Mouse (Mus musculus): Measurements from ENCODE around the gene Sec11a.
"Not testable (repeated sequence)": the region's sequence is repeated elsewhere in the genome, so short reads cannot be mapped to it uniquely, and the experiment has no call there.

Sec11a gene

GRCm38 (mm10) chr7:80947445-80948350 is at the start of gene Sec11a:
Gene Sec11a, minus strand, starts transcription at chr7:80947780.
- DNase-seq = peak; percentile 94

GRCm38 (mm10) chr7:80995266-80996146 is 47.9 kb upstream of the Sec11a start:
- DNase-seq = no peak

- no peak for DNase-seq
These were observed 47.1 kb upstream of the Sec11a start for GRCm38 (mm10) chr7:80994663-80995005.

GRCm38 (mm10) chr7:80993834-80994662 is 46.5 kb upstream of the Sec11a start:
- peak; percentile 73 for DNase-seq

- peak; percentile 83 for DNase-seq
These were observed 45.6 kb upstream of the Sec11a start, which contains the start of gene Zfp592 for GRCm38 (mm10) chr7:80992980-80993833. Gene Zfp592, plus strand, starts transcription at chr7:80993681.

GRCm38 (mm10) chr7:80992631-80992979 is 45.0 kb upstream of the Sec11a start:
- no peak for DNase-seq

GRCm38 (mm10) chr7:80992063-80992462 is 44.5 kb upstream of the Sec11a start:
- no peak for DNase-seq

GRCm38 (mm10) chr7:80991589-80991988 is 44.0 kb upstream of the Sec11a start:
- DNase-seq = no peak

- no peak for DNase-seq
These were observed 42.7 kb upstream of the Sec11a start for GRCm38 (mm10) chr7:80990276-80990675.

GRCm38 (mm10) chr7:80987805-80988625 is 40.4 kb upstream of the Sec11a start:
- no peak for DNase-seq

- DNase-seq = no peak
These were observed 39.0 kb upstream of the Sec11a start for GRCm38 (mm10) chr7:80986458-80987187.

- DNase-seq = no peak
These were observed 33.0 kb upstream of the Sec11a start for GRCm38 (mm10) chr7:80980566-80980965.

- DNase-seq = not testable (repeated sequence)
These were observed 26.0 kb upstream of the Sec11a start for GRCm38 (mm10) chr7:80973638-80974015.

GRCm38 (mm10) chr7:80972920-80973637 is 25.5 kb upstream of the Sec11a start:
- not testable (repeated sequence) for DNase-seq

- no peak for DNase-seq
These were observed 24.5 kb upstream of the Sec11a start for GRCm38 (mm10) chr7:80972082-80972481.

GRCm38 (mm10) chr7:80971419-80971818 is 23.8 kb upstream of the Sec11a start:
- no peak for DNase-seq

GRCm38 (mm10) chr7:80970913-80971312 is 23.3 kb upstream of the Sec11a start:
- no peak for DNase-seq

- DNase-seq = no peak
These were observed 15.2 kb upstream of the Sec11a start for GRCm38 (mm10) chr7:80962799-80963198.

GRCm38 (mm10) chr7:80959003-80959402 is 11.4 kb upstream of the Sec11a start:
- DNase-seq = no peak

GRCm38 (mm10) chr7:80956891-80957290 is 9.3 kb upstream of the Sec11a start:
- no peak for DNase-seq
